Mouse (Mus musculus): ENCODE measurements at regions not wholly inside any gene's neighbourhood (a gene's known extent, or its start where the extent isn't known, plus 50 kb on each side); places are given as distances from the start of the nearest gene placed in this dataset.

GRCm38 (mm10) chr17:15311822-15312221, 64.8 kb downstream of the Dll1 start:
- no peak for DNase-seq

GRCm38 (mm10) chr17:15310465-15310864, 66.2 kb downstream of the Dll1 start:
- no peak for DNase-seq

- DNase-seq: no peak
Measured at GRCm38 (mm10) chr17:15302110-15302509, 74.6 kb downstream of the Dll1 start.

- no peak for DNase-seq
Measured at GRCm38 (mm10) chr17:15299743-15300371, 76.8 kb downstream of the Dll1 start.

- no peak for DNase-seq
Measured at GRCm38 (mm10) chr17:15294165-15294585, 82.5 kb downstream of the Dll1 start.

GRCm38 (mm10) chr17:15292490-15293070, 84.1 kb downstream of the Dll1 start:
- no peak for DNase-seq

- DNase-seq: no peak
Measured at GRCm38 (mm10) chr17:15291626-15292025, 85.0 kb downstream of the Dll1 start.

GRCm38 (mm10) chr17:15290326-15290725, 86.3 kb downstream of the Dll1 start:
- DNase-seq: no peak

GRCm38 (mm10) chr17:15289062-15289461, 87.6 kb downstream of the Dll1 start:
- no peak for DNase-seq

GRCm38 (mm10) chr17:15288640-15289039, 88.0 kb downstream of the Dll1 start:
- no peak for DNase-seq

- no peak for DNase-seq
Measured at GRCm38 (mm10) chr17:15286596-15286995, 90.1 kb downstream of the Dll1 start.

GRCm38 (mm10) chr17:15285399-15286043, 91.2 kb downstream of the Dll1 start:
- peak; percentile 11 for DNase-seq

- DNase-seq: no peak
Measured at GRCm38 (mm10) chr17:15269905-15270304, 106.8 kb downstream of the Dll1 start.

GRCm38 (mm10) chr17:15269056-15269612, 107.5 kb downstream of the Dll1 start:
- DNase-seq: no peak

GRCm38 (mm10) chr17:15267721-15268120, 109.0 kb downstream of the Dll1 start:
- DNase-seq: no peak

- DNase-seq: no peak
Measured at GRCm38 (mm10) chr17:15259427-15260101, 117.1 kb downstream of the Dll1 start.

- DNase-seq: no peak
Measured at GRCm38 (mm10) chr17:15255874-15256273, 120.8 kb downstream of the Dll1 start.

- no peak for DNase-seq
Measured at GRCm38 (mm10) chr17:15253785-15254184, 122.9 kb downstream of the Dll1 start.

GRCm38 (mm10) chr17:15253271-15253670, 123.4 kb downstream of the Dll1 start:
- no peak for DNase-seq

- no peak for DNase-seq
Measured at GRCm38 (mm10) chr17:15252187-15252586, 124.5 kb downstream of the Dll1 start.

- no peak for DNase-seq
Measured at GRCm38 (mm10) chr17:15251641-15252040, 125.0 kb downstream of the Dll1 start.

GRCm38 (mm10) chr17:15248417-15248791, 128.3 kb downstream of the Dll1 start:
- DNase-seq: no peak
